Mouse (Mus musculus): ENCODE data around the gene Tm4sf4.

DNA sequence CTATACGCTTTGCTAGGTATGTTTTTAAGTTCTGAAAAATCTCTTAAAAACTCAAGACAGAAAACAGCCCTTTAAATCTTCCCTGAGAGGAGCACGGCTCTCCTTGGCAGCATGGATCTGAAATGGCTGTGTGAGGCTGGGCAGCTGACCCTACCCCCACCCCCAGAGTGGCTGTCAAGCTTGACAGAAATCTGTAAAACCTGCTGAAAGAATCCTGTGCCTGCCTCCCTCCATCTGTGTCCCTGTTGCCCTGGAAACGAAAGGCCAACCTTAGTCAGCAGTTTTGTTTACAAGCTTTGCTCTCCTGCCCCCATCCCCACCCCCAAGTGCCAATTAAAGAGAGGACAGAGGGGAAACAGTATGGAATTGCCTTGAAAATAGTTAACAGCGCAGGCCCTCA, 47.3 kb downstream of the Tm4sf4 start:
- TF ChIP-seq CTCF (IDR thresholded peaks at IDR 0.05; ENCODE audit: low read depth) (no peak), EP300 (IDR thresholded peaks at IDR 0.05; ENCODE audit: low read depth) (no peak)
